Mouse (Mus musculus): Measurements from ENCODE around the gene Flywch1. TPM values are rescaled to one million over a fixed set of nuclear protein-coding genes. Genes with fewer than 3 reads are reported as not detected.

Gene Flywch1
- polyA plus RNA-seq, 1 experiment from 2014 or later = 13.0 TPM

DNA sequence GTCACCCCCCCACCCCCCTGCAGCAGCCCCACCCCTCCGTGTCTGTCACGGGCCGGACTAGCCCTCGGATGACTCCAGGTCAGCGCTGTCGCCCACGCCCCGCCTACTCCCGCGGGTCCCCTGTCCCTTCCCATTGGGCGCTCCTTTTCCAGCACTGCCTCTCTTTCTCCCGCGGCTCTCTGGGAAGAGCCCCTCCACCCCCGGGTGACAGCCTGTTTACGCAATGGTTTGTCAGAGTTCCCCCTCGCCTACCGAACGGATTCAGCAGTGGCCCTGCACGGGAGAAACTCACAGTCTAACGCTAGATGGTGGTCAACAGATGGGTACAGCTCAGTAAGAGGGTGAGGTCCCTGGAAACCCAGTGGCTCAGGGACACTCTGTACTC, 44.7 kb downstream of the Flywch1 start:
- ATAC-seq (ENCODE audit: low read depth) = peak; percentile 84
- peak overlapping the region; percentile 88 for H3K4me3 ChIP-seq (replicated peaks)
- H3K4me2 ChIP-seq = peak overlapping the region; percentile 88
- H3K27ac ChIP-seq = peak overlapping the region; percentile 91
- WGBS (ENCODE audit: insufficient replicate concordance) = under 1% methylated on average over 20 of the region's 20 CpGs
- peak; percentile 72 for DNase-seq
- no peaks in the 10 kb centered on the region for H3K9me3 ChIP-seq (replicated peaks)
- H3K9ac ChIP-seq = peak overlapping the region; percentile 93
- no peaks in the 10 kb centered on the region for H3K36me3 ChIP-seq
- no peaks in the 10 kb centered on the region for H3K27me3 ChIP-seq
- peaks cover 29% of the 10 kb centered on the region for H3K4me1 ChIP-seq (replicated peaks)

GRCm38 (mm10) chr17:23725999-23726757, 45.2 kb downstream of the Flywch1 start, which contains the start of gene Pkmyt1:
Pkmyt1 (plus strand) TSS chr17:23726336.
- Histone ChIP-seq H3K9me3 (replicated peaks) (no peaks in the 10 kb centered on the region), H3K4me3 (replicated peaks) (peak within 1 kb of the TSS; percentile 88), H3K9ac (peak within 1 kb of the TSS; percentile 93), H3K4me1 (replicated peaks) (peaks cover 33% of the 10 kb centered on the region), H3K36me3 (no peaks in the 10 kb centered on the region), H3K27ac (peak within 1 kb of the TSS; percentile 91), H3K27me3 (no peaks in the 10 kb centered on the region), H3K4me2 (peak within 1 kb of the TSS; percentile 88)
- DNase-seq (peak; percentile 93), ATAC-seq (ENCODE audit: low read depth) (peak; percentile 90)
- under 1% methylated on average over 73 of the region's 73 CpGs for WGBS (ENCODE audit: insufficient replicate concordance)

DNA sequence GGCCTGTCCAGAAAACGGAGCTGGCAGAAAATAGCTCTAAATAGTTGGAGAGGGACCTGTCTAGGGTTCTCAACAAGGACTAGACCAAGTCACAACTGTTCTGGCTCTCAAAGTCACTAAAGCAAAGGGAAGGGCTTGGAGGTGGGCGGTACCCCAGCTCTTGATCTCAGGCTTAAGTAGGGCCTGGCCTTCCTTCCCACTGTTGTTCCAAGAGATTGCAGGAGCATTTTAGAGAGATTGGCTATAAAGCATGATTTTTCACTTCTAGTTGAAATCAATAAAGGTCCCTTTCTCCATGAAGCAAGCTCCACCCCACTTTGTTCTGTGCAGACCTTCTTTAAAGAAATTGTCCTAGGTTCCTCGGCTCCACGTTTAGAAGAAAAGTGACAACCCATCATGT, 45.9 kb downstream of the Flywch1 start:
- Histone ChIP-seq H3K4me1 (replicated peaks) (peaks cover 33% of the 10 kb centered on the region), H3K36me3 (no peaks in the 10 kb centered on the region), H3K4me3 (replicated peaks) (peak overlapping the region; percentile 88), H3K9me3 (replicated peaks) (no peaks in the 10 kb centered on the region), H3K27ac (peak overlapping the region; percentile 80), H3K4me2 (peak overlapping the region; percentile 88), H3K27me3 (0 out of 2 replicates have a peak, but pooled peaks cover 3% of the 10 kb centered on the region), H3K9ac (peak overlapping the region; percentile 93)
- ATAC-seq (ENCODE audit: low read depth) (no peak), DNase-seq (no peak)
- 53% methylated on average over 4 of the region's 4 CpGs for WGBS (ENCODE audit: insufficient replicate concordance)

DNA sequence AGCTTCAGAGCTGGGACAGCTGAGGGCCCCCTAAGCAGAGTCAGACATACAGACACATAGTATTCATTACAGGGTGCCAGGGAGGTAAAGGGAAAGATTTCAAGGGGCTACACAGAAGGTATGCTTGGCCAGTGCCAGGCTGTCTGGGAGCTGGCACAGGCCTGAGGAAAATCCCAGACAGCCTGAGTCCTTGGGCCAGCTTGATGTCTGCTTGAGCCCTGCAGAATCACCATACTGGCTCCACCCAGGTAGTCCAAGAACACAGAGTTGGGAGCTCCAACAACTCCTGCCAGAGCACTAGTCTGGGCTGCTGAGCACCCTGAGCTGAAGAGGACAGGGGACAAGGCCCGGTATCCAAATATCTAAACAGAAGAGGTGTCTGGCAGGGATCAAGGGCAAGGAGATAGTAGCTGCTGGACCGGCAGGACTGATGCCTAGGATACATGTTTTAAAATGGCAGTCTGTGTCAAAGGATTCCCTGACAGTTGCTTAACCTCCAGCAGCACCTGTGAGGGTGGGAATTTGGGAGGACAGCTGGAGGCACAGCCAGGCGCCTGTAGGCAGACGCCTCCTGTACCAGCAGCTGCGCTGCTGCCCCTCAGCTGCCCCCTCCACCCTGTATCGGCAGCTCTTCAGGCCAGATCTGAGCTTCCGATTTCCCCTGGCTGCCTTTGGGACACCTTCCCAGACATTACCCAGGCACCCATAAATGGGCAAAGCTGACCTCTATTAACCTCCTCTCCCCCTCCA, 48.9 kb downstream of the Flywch1 start, which contains the start of gene 1520401A03Rik:
Gene 1520401A03Rik (minus strand): TSS at position 408 of the 750 bp plus-strand sequence.
- no peaks in the 10 kb centered on the region for H3K9me3 ChIP-seq (replicated peaks)
- H3K4me3 ChIP-seq (replicated peaks) = no peak within 1 kb of the TSS
- H3K4me1 ChIP-seq (replicated peaks) = peaks cover 25% of the 10 kb centered on the region
- H3K36me3 ChIP-seq = no peaks in the 10 kb centered on the region
- no peak for ATAC-seq (ENCODE audit: low read depth)
- no peak within 1 kb of the TSS for H3K27ac ChIP-seq
- H3K4me2 ChIP-seq = no peak within 1 kb of the TSS
- DNase-seq = no peak
- peaks cover 10% of the 10 kb centered on the region; the same call in 1 of the 2 replicates for H3K27me3 ChIP-seq
- no peak within 1 kb of the TSS for H3K9ac ChIP-seq
- 73% methylated on average over 7 of the region's 7 CpGs for WGBS (ENCODE audit: insufficient replicate concordance)

- Histone ChIP-seq H3K27ac (no peak overlapping the region), H3K9me3 (replicated peaks) (no peaks in the 10 kb centered on the region), H3K27me3 (peaks cover 11% of the 10 kb centered on the region; the same call in 1 of the 2 replicates), H3K36me3 (no peaks in the 10 kb centered on the region), H3K4me1 (replicated peaks) (peaks cover 18% of the 10 kb centered on the region), H3K4me3 (replicated peaks) (no peak overlapping the region), H3K4me2 (no peak overlapping the region), H3K9ac (no peak overlapping the region)
- WGBS (ENCODE audit: insufficient replicate concordance) = 69% methylated on average over 2 of the region's 2 CpGs
- ATAC-seq (ENCODE audit: low read depth) (no peak), DNase-seq (no peak)
These were observed 49.5 kb downstream of the Flywch1 start for GRCm38 (mm10) chr17:23721886-23722285.

DNA sequence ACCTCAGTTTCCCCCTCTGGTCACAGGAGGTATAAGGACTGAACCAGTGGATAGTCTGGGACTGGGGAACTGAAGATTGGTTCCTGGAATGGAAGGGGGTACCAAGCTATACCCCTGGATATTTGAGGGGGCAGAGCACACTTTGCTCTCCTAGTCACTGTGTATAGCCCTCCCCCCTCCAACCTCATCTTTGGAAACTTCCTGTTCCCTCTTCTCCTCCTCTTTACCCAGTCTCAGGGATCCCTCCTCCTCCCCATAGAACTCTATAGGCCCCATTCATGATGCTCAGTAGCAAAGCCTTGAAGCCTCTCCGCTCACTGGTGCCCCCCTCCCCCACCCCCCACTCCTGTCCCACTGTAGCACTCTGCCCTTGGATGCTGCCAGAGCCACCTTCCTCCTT, 51.9 kb downstream of the Flywch1 start:
- Histone ChIP-seq H3K36me3 (no peaks in the 10 kb centered on the region), H3K27ac (no peak overlapping the region), H3K4me3 (replicated peaks) (no peak overlapping the region), H3K4me1 (replicated peaks) (peaks cover 6% of the 10 kb centered on the region; the same call in 1 of the 2 replicates), H3K27me3 (peaks cover 13% of the 10 kb centered on the region), H3K4me2 (no peak overlapping the region), H3K9me3 (replicated peaks) (no peaks in the 10 kb centered on the region), H3K9ac (no peak overlapping the region)
- WGBS (ENCODE audit: insufficient replicate concordance) = 36% methylated on average over 1 of the region's 1 CpGs
- DNase-seq = no peak
- no peak for ATAC-seq (ENCODE audit: low read depth)

DNA sequence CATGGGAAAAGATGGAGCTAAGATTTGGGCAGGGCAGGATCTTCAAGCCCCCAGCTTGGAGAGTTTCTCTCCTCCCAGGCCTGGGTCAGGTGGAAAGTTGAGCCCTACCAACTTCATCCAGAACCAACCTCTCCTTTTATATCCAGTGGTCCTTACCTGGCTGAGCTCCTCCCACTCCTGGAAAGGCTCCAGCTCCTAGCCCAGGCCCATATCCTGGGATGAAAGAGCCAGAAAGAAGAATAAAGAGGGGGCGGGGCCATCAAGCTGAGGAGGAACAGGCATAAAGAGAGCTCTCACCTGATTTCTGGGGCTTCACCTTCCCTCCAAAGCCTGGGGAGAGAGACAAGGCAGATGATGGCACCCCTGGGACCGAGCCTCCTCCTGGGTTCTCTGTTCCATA, 54.4 kb downstream of the Flywch1 start:
- Histone ChIP-seq H3K36me3 (no peaks in the 10 kb centered on the region), H3K4me3 (replicated peaks) (no peak overlapping the region), H3K4me1 (replicated peaks) (peaks cover 6% of the 10 kb centered on the region; the same call in 1 of the 2 replicates), H3K9ac (no peak overlapping the region), H3K27me3 (peaks cover 20% of the 10 kb centered on the region), H3K27ac (no peak overlapping the region), H3K4me2 (no peak overlapping the region), H3K9me3 (replicated peaks) (no peaks in the 10 kb centered on the region)
- ATAC-seq (ENCODE audit: low read depth) = no peak
- DNase-seq = no peak
- WGBS (ENCODE audit: insufficient replicate concordance) = 29% methylated on average over 2 of the region's 2 CpGs

- no peak overlapping the region for H3K9ac ChIP-seq
- WGBS (ENCODE audit: insufficient replicate concordance) = 0% methylated on average over 3 of the region's 3 CpGs
- no peak for ATAC-seq (ENCODE audit: low read depth)
These were observed 65.2 kb downstream of the Flywch1 start for GRCm38 (mm10) chr17:23706212-23706611.

DNA sequence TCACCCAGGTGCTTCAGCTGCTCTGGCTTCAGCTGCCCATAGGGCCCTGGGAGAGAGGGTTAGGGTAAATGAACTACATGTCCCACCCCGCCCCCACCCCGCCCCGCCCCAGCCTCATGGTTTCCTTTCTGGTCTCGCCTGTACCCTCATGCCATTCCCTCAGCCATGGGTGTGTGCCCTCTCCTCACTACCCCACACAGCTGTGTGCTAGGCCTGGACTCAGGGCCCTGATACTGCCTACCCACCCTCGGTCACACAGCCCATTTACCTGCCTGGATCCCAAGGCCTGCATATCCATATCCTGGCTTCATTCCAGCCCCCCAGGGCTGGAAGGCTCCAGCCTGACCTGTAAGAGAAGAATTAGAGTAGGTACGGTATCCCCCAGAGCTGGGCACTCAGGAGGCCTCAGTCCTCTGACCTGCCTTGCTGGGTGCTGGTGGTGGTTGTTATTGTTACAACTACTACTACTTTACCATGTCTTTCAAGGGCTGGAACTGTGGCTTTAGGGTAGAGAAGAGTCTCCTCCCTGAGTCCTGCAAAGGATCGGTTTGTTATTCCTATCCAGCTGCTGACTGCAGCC, 65.8 kb downstream of the Flywch1 start:
- no peak overlapping the region for H3K4me2 ChIP-seq
- H3K36me3 ChIP-seq = no peaks in the 10 kb centered on the region
- H3K27me3 ChIP-seq = peaks cover 53% of the 10 kb centered on the region
- DNase-seq (no peak), ATAC-seq (ENCODE audit: low read depth) (no peak; the same call in 1 of the 2 replicates)
- H3K27ac ChIP-seq = no peak overlapping the region
- H3K9ac ChIP-seq = no peak overlapping the region
- no peaks in the 10 kb centered on the region for H3K4me1 ChIP-seq (replicated peaks)
- WGBS (ENCODE audit: insufficient replicate concordance) = 50% methylated on average over 7 of the region's 7 CpGs
- no peak overlapping the region for H3K4me3 ChIP-seq (replicated peaks)
- no peaks in the 10 kb centered on the region for H3K9me3 ChIP-seq (replicated peaks)

More at GRCm38 (mm10) chr17:23706212-23706611, 65.2 kb downstream of the Flywch1 start:
- peak; percentile 41 for DNase-seq
- Histone ChIP-seq H3K36me3 (no peaks in the 10 kb centered on the region), H3K4me3 (replicated peaks) (no peak overlapping the region), H3K9me3 (replicated peaks) (no peaks in the 10 kb centered on the region), H3K4me1 (replicated peaks) (no peaks in the 10 kb centered on the region), H3K27ac (no peak overlapping the region), H3K27me3 (peaks cover 48% of the 10 kb centered on the region), H3K4me2 (no peak overlapping the region)

- H3K4me1 ChIP-seq (replicated peaks) = peaks cover 2% of the 10 kb centered on the region
- H3K9ac ChIP-seq = no peak overlapping the region
- H3K9me3 ChIP-seq (replicated peaks) = no peaks in the 10 kb centered on the region
- peaks cover 55% of the 10 kb centered on the region for H3K27me3 ChIP-seq
- no peak for DNase-seq
- no peak overlapping the region for H3K27ac ChIP-seq
- no peaks in the 10 kb centered on the region for H3K36me3 ChIP-seq
- no peak for ATAC-seq (ENCODE audit: low read depth)
- WGBS (ENCODE audit: insufficient replicate concordance) = 57% methylated on average over 7 of the region's 7 CpGs
- H3K4me3 ChIP-seq (replicated peaks) = no peak overlapping the region
- no peak overlapping the region for H3K4me2 ChIP-seq
These were observed 66.7 kb downstream of the Flywch1 start for GRCm38 (mm10) chr17:23704741-23705140.

DNA sequence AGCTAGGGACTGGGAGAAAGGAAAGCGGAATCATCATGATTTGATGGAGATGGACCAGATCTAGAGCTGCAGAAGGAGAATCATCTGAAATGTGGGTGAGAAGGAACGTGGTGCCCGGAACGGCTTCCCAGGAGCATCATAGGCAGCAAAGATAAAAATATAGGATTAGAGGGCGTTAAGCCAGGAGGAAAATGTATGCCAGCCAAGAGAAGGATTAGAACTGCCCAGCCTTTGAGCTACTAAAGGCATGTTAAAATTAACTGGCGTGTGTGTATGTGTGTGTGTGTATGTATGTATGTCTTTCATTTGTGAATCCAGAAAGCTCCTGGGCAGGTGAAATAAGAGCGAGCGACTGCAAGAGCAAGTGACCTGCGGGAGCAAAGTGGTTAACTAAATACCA, 68.1 kb downstream of the Flywch1 start:
- no peak for DNase-seq
- Histone ChIP-seq H3K4me3 (replicated peaks) (no peak overlapping the region), H3K4me2 (no peak overlapping the region), H3K9me3 (replicated peaks) (no peaks in the 10 kb centered on the region), H3K27ac (no peak overlapping the region), H3K4me1 (replicated peaks) (peaks cover 10% of the 10 kb centered on the region), H3K27me3 (peaks cover 67% of the 10 kb centered on the region), H3K36me3 (no peaks in the 10 kb centered on the region), H3K9ac (no peak overlapping the region)
- 70% methylated on average over 9 of the region's 9 CpGs for WGBS (ENCODE audit: insufficient replicate concordance)
- no peak for ATAC-seq (ENCODE audit: low read depth)
